Mouse (Mus musculus) lung, adult 2 months (tissue): ENCODE data around the gene Mrpl17. TPM values are rescaled to one million over a fixed set of nuclear protein-coding genes. Genes with fewer than 3 reads are reported as not detected.
"Not testable (repeated sequence)": the region's sequence is repeated elsewhere in the genome, so short reads cannot be mapped to it uniquely, and the experiment has no call there.

Experiments used
- DNase-seq: peaks from one replicate; pipeline ENCODE4 v3.0.0; 2022
- H3K4me1 ChIP-seq: fragments of 200-500 bp; 2 replicates; pipeline ENCODE4 v1.6.1; 2011; ENCODE audit warnings: low read length; ENCODE audit not compliant: control insufficient read depth, insufficient read depth
- H3K4me3 ChIP-seq: fragments of 200-500 bp; replicated peaks from 2 replicates; pipeline ENCODE3; 2011; ENCODE audit warnings: low read depth, mild to moderate bottlenecking, control low read depth, low read length; ENCODE audit errors: extremely low read depth
- CTCF ChIP-seq: fragments of 200-500 bp; IDR thresholded peaks from 2 replicates; pipeline ENCODE4 v1.5.1; 2011; ENCODE audit warnings: mild to moderate bottlenecking, low read length, control low read depth; ENCODE audit not compliant: insufficient read depth
- POLR2A ChIP-seq: fragments of 200-500 bp; IDR thresholded peaks from 2 replicates; pipeline ENCODE4 v1.6.1; 2011; ENCODE audit warnings: low read depth, mild to moderate bottlenecking, control low read depth, low read length, borderline replicate concordance; ENCODE audit errors: extremely low read depth
- WGBS: fragments of 180-500 bp; shearing (Covaris S2); methylation state at CpG from one replicate; pipeline ENCODE4 v1.1.7; 2018; 5-methylcytosine and 5-hydroxymethylcytosine counted together
- polyA plus RNA-seq: library from polyadenylated mRNA; depleted of rRNA; stranded (reverse); fragments of >200 nt; gene quantifications from 2 replicates; pipeline ENCODE4 v1.2.3, GENCODE M21; 2012; rRNA removed

Mrpl17 gene
- polyA plus RNA-seq: 142 and 172 TPM in 2 replicates

DNA sequence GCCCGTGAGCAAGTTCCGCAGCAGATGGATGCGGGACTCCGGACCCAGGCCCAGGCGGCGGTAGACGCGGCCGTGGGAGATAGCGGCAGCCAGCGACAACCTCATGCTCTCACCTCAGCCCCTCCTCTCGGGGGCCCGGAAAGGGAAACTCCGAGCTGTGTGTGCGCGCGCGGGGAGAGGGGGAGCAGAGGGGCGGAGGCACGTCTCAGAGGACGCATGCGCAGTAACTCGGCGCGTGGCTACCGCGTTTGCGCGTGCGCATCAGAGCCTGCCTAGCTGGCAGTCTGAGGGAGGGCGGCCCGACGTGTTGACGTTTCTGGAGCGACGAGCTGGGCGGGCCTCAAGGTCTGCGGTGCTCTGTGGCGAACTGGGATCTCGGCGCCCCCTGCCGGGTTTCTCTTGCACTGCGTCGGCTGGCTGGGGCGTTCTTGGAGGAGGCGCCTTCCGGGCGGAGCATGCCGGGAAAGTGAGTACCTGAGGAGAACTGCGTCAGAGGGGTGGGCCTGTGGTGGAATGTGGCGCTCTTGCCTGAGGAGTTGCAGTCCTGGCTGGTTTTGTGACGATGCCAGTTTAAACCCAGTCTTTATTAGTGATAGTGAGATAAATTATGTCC lies at the start of gene Mrpl17:
Mrpl17 (minus strand) TSS at position 223 of the 613 bp plus-strand sequence.
- peak; percentile 100 for DNase-seq
- Histone ChIP-seq H3K4me1 (peaks cover 19% of the 10 kb centered on the region), H3K4me3 (peak within 1 kb of the TSS; percentile 81)
- TF ChIP-seq POLR2A (peak; percentile 77), CTCF (peak; percentile 44)
- whole genome bisulfite sequencing: under 1% methylated on average over 52 of the region's 52 CpGs

- DNase-seq, H3K4me1 ChIP-seq, H3K4me3 ChIP-seq: not testable (repeated sequence)
- WGBS: no CpG with 5 or more reads among the region's 2 CpGs
These were observed 45.0 kb upstream of the Mrpl17 start for GRCm38 (mm10) chr7:105855718-105856560.

DNA sequence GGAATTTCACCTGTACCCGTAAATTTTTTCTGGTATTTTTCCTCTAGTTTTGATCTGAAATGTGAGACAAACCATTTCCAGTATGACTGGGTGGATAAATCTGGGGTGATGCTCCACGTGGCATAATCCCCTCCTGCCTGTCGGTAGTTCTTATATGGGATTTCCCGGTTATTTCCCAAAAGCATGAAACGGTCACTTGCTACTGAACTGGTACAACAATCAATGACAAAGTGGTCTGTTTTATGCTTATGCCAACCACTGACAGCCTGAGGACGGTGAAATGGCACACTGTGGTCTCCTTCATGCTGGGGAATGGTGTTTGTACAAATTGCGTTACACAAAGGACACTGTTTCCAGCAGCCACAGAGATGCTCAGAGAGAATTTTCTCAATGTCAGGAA lies 13.4 kb upstream of the Mrpl17 start:
- Histone ChIP-seq H3K4me1 (no peaks in the 10 kb centered on the region), H3K4me3 (no peak overlapping the region)
- DNase-seq: no peak
- WGBS: 74% methylated on average over 7 of the region's 7 CpGs
- TF ChIP-seq POLR2A: no peak
- TF ChIP-seq CTCF: no peak

DNA sequence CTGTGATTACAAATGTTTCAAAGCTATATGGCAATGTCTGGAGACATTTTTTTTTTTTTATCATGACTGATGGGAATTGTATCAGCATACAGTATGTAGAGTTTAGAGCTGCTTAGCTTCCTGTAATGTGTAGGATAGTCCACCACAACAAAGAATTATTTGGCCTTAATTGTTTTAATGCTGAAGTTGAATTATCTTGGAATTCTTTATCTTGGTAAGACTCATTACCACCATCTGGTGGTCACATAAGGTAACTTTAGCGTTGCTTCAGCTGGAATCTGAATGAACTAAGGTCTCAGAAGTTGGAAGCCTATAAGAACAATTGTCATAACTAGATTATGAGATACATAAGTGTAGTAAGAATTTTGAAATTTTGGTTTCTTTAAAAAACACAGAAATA lies 7.6 kb upstream of the Mrpl17 start:
- Histone ChIP-seq H3K4me1 (no peaks in the 10 kb centered on the region), H3K4me3 (no peak overlapping the region)
- 0% methylated on average over 1 of the region's 1 CpGs for WGBS
- no peak for DNase-seq
- TF ChIP-seq CTCF (peak; percentile 22; the same call in 1 of the 2 replicates), POLR2A (no peak)

DNA sequence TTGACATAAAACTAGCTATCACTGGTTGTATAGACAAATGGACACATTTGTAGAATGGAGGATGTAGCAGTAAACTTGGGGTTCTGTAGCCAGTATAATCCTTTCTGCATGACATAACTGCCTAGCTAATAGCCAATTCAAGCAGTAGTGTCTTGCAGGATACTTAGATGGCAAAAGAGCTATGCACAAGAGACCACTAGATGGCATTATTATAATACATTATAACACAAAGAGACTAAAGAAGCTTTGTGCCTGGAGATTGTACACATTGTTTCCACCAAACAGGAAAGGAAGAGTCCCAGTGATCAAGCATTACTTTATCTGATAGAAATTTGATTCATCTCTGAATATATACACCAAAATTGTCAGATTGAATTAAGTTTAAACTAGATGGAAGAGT lies 5.8 kb upstream of the Mrpl17 start:
- no peak for DNase-seq
- H3K4me3 ChIP-seq: no peak overlapping the region
- 0 out of 2 replicates have a peak, but pooled peaks have one; percentile 0 for TF ChIP-seq CTCF
- no peak for TF ChIP-seq POLR2A
- H3K4me1 ChIP-seq: no peaks in the 10 kb centered on the region; the same call in 1 of the 2 replicates

- no peak for DNase-seq
- TF ChIP-seq POLR2A (no peak), CTCF (no peak)
- Histone ChIP-seq H3K4me1 (peaks cover 17% of the 10 kb centered on the region), H3K4me3 (no peak overlapping the region)
- 89% methylated on average over 3 of the region's 3 CpGs for WGBS
These were observed 2.4 kb upstream of the Mrpl17 start for GRCm38 (mm10) chr7:105813326-105813725.

GRCm38 (mm10) chr7:105812566-105812965 lies 1.7 kb upstream of the Mrpl17 start:
- no peak overlapping the region for H3K4me3 ChIP-seq
- WGBS: 51% methylated on average over 3 of the region's 3 CpGs

GRCm38 (mm10) chr7:105811516-105811915 lies 617 bp upstream of the Mrpl17 start:
- DNase-seq: no peak
- no peak for TF ChIP-seq CTCF
- no peak for TF ChIP-seq POLR2A
- H3K4me3 ChIP-seq: no peak overlapping the region

More at GRCm38 (mm10) chr7:105812566-105812965, 1.7 kb upstream of the Mrpl17 start:
- DNase-seq: no peak
- peaks cover 19% of the 10 kb centered on the region for H3K4me1 ChIP-seq
- TF ChIP-seq CTCF: no peak
- no peak for TF ChIP-seq POLR2A

GRCm38 (mm10) chr7:105810280-105810876 lies 521 bp downstream of the Mrpl17 start:
- no peak for TF ChIP-seq CTCF
- TF ChIP-seq POLR2A: no peak
- H3K4me1 ChIP-seq: peaks cover 19% of the 10 kb centered on the region
- H3K4me3 ChIP-seq: peak overlapping the region; percentile 81
- WGBS: 1% methylated on average over 37 of the region's 37 CpGs
- no peak for DNase-seq

More at GRCm38 (mm10) chr7:105811516-105811915, 617 bp upstream of the Mrpl17 start:
- H3K4me1 ChIP-seq: peaks cover 19% of the 10 kb centered on the region
